Mouse (Mus musculus) megakaryocyte progenitor cell, adult 5-6 weeks (primary cell): Measurements from ENCODE around the gene Pigq. TPM values are rescaled to one million over a fixed set of nuclear protein-coding genes. Genes with fewer than 3 reads are reported as not detected.
A peak's percentile ranks its signal among the peaks of the same experiment; 100 is the strongest.

Experiments used
- ATAC-seq: replicated peaks from 2 replicates; pipeline ENCODE4 v1.8.0; 2016; ENCODE audit warnings: mild to moderate bottlenecking, moderate TSS enrichment, inconsistent platforms; ENCODE audit not compliant: poor library complexity
- total RNA-seq, 2 experiments: library from RNA; stranded (forward) in 1 of 2; stranded (reverse) in 1 of 2; fragments of 157-497, 149-512 nt in 1 of 2; fragments of 200-1000 nt in 1 of 2; gene quantifications; 2 replicates each; pipeline versions ENCODE4 v1.2.3 to v1.2.4; 2015 to 2017

Pigq gene
- total RNA-seq, 2 experiments from 2014 or later, result 41.6 to 56.3 TPM

GRCm38 (mm10) chr17:25958771-25959494 lies 14.2 kb upstream of the Pigq start:
- no peak for ATAC-seq

- ATAC-seq, result no peak
These were observed 12.9 kb upstream of the Pigq start for GRCm38 (mm10) chr17:25957586-25958051.

- ATAC-seq, result no peak
These were observed 11.9 kb upstream of the Pigq start for GRCm38 (mm10) chr17:25956631-25957030.

- no peak for ATAC-seq
These were observed 11.5 kb upstream of the Pigq start for GRCm38 (mm10) chr17:25956201-25956600.

GRCm38 (mm10) chr17:25955736-25956135 lies 11.0 kb upstream of the Pigq start:
- no peak for ATAC-seq

GRCm38 (mm10) chr17:25954671-25955070 lies 9.9 kb upstream of the Pigq start:
- ATAC-seq, result no peak

GRCm38 (mm10) chr17:25953161-25953560 lies 8.4 kb upstream of the Pigq start:
- no peak for ATAC-seq

GRCm38 (mm10) chr17:25951803-25952623 lies 7.3 kb upstream of the Pigq start, which contains the start of gene A930017K11Rik:
Gene A930017K11Rik (minus strand): TSS chr17:25952565.
- peak; percentile 29; the same call in 1 of the 2 replicates for ATAC-seq

- 0 out of 2 replicates have a peak, but pooled peaks have one; percentile 15 for ATAC-seq
These were observed 6.6 kb upstream of the Pigq start for GRCm38 (mm10) chr17:25951225-25951802.

- no peak for ATAC-seq
These were observed 6.0 kb upstream of the Pigq start for GRCm38 (mm10) chr17:25950706-25951105.

- no peak for ATAC-seq
These were observed 5.2 kb upstream of the Pigq start for GRCm38 (mm10) chr17:25949981-25950380.

GRCm38 (mm10) chr17:25948051-25948450 lies 3.3 kb upstream of the Pigq start:
- ATAC-seq, result no peak

GRCm38 (mm10) chr17:25947576-25947975 lies 2.8 kb upstream of the Pigq start:
- ATAC-seq, result no peak

- ATAC-seq, result no peak
These were observed 2.2 kb upstream of the Pigq start for GRCm38 (mm10) chr17:25946891-25947290.

GRCm38 (mm10) chr17:25946349-25946748 lies 1.6 kb upstream of the Pigq start:
- ATAC-seq, result no peak

GRCm38 (mm10) chr17:25945517-25946155 lies 900 bp upstream of the Pigq start:
- no peak for ATAC-seq

GRCm38 (mm10) chr17:25943769-25944168 lies 967 bp downstream of the Pigq start:
- ATAC-seq, result no peak

- peak; percentile 13 for ATAC-seq
These were observed 1.5 kb downstream of the Pigq start for GRCm38 (mm10) chr17:25943221-25943620.

- ATAC-seq, result peak; percentile 88
These were observed 2.1 kb downstream of the Pigq start for GRCm38 (mm10) chr17:25942597-25943151.

GRCm38 (mm10) chr17:25941511-25942241 lies 3.1 kb downstream of the Pigq start:
- ATAC-seq, result peak; percentile 59
